Mouse (Mus musculus) heart, postnatal 10 days (tissue): ENCODE results near the gene Gm20547. TPM values are rescaled to one million over a fixed set of nuclear protein-coding genes. Genes with fewer than 3 reads are reported as not detected.
"Not testable (repeated sequence)": the region's sequence is repeated elsewhere in the genome, so short reads cannot be mapped to it uniquely, and the experiment has no call there.

ENCODE experiments used
- DNase-seq, 2 experiments: peaks; one replicate each; pipeline ENCODE4 v3.0.0; 2021
- intact Hi-C: fragments of 180-260 bp; cut with DNase I; formaldehyde crosslinking; loops from one replicate; pipeline ENCODE4 v1.15.1; 2025
- total RNA-seq, 2 experiments: library from RNA; stranded (reverse); gene quantifications; 2 replicates each; pipeline ENCODE4 v1.2.3; 2021

Gene Gm20547
- not detected for total RNA-seq

DNA sequence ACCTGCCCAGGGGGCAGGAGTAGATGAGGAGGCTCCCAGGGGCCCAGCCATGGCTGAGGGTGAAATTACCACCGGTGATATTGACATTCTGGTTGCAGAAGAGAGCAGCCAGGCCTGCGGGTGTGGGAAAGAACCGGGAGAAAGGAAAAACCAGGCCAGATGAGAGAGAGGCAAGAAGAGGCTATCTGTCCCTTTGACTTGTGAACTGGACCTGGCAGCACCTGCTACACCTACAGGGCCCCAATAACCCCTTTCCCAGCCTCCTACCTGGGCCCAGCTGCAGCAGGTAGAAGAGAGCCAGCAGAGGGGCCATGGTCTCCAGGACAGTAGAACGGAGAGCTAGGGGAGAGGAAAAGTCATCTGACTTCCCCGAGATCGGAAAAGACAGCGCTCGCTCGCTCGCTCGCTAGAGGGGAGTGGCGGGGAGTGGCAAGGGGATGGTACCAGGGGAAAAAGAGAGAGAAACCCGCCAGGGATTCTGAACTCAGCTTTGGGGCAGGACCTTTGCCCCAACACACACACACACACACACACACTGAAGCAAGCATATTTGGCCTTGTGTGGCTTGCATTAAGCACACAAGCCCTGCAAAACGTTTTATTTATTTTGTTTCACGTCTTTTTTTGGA, at the start of gene Gm20547:
Gene Gm20547 (minus strand): TSS at position 360 of the 628 bp plus-strand sequence.
- DNase-seq = no peak
- intact Hi-C loops = no loop called here

DNA sequence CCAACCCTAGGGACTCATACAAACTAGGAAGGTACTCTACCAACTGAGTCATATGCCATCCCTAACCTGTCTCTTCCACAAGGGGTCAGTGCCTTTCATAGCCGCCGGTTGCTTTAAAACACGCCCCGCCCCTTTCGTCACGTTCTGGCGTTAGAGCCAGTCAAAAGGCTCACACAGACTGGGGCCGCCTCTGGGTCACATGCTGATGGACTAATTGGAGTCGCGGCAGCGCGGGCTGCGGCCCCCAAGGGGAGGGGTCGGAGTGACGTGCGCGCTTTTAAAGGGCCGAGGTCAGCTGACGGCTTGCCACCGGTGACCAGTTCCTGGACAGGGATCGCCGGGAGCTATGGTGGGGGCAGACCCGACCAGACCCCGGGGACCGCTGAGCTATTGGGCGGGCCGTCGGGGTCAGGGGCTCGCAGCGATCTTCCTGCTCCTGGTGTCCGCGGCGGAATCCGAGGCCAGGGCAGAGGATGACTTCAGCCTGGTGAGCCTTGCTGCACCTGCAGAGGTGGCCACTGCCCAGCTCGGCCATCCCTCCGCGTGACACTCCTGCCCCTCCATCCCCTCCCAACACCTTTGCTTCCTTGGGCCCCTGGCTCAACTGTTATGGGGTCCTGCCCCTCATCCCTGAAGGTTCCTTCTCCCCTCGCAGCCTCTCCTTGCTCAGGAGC, 49.4 kb upstream of the Gm20547 start, which contains the start of gene Neu1:
Gene Neu1 (plus strand): TSS at position 193 of the 674 bp plus-strand sequence.
- DNase-seq = peak; percentile 99
- intact Hi-C loops = loop anchor here (2.0 to 5.0 kb wide), 2 partner anchors 16 to 289 kb away; partner anchors contain the start of gene Fkbpl

DNA sequence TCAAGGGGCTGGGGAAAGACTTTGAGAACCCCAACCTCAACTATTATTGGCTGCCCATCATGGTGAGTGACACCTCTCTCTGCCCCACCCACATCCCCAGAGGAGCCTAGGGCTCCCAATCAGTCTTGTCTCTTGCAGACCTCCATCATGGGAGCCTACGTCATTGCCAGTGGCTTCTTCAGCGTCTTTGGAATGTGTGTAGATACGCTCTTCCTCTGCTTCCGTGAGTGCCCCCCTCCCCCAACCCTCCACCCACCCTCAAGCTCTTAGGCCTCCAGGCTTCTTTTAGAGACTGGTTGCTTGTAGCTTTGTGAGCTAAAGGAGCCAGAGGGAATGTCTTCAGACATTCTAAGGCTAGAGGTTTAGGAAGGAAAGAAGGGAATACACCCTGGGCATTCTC, 47.0 kb upstream of the Gm20547 start:
- intact Hi-C loops = no loop called here
- DNase-seq = no peak

DNA sequence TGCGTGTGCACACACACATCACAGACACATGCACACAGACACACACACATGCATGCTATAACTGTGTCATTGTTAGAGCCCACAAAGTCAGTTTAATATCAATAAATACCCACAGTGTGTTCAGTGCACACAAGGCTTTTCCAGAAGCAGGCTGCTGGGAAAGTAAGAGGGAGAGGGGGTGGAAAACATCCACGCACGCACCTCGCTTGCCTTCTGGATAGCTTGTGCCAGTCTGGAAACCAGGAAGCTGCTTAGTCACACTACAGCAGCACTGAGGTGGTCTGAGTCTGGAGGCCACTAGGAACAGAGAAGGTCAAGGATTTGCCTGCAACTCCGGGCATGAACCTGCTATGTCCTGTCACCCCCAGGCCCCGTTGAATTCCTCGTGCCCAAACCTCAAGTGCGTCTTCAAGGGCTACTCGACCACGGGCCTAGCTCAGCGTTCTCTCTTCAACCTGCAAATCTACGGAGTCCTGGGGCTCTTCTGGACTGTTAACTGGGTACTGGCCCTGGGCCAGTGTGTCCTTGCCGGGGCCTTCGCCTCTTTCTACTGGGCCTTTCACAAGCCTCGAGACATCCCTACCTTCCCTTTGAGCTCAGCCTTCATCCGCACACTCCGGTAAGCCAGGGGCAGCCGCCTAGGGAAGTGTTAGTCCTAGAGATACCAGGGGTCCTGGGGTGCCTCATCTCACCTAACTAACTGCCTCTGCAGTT, 45.6 kb upstream of the Gm20547 start:
- intact Hi-C loops = no loop called here

DNA sequence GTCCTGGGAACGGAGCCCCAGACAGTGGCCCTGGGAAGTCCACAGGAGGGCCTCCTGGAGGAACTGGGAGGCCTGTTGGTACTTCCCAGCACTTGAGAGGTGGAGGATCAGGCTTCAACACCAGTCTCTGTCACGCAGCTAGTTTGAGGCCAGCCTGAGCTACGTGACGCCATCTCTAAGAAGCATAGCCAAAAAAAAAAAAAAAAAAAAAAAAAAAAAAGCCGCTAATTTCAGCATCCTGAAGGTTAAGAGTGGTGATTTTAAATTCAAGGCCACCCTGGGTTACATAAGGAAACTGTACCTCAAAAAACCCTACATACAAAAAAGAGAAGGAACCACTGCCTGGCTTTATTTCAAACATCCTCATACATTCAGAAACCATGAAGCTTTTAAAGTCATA, 42.4 kb upstream of the Gm20547 start:
- intact Hi-C loops = no loop called here

More for the DNA sequence above, 45.6 kb upstream of the Gm20547 start:
- no peak for DNase-seq

DNA sequence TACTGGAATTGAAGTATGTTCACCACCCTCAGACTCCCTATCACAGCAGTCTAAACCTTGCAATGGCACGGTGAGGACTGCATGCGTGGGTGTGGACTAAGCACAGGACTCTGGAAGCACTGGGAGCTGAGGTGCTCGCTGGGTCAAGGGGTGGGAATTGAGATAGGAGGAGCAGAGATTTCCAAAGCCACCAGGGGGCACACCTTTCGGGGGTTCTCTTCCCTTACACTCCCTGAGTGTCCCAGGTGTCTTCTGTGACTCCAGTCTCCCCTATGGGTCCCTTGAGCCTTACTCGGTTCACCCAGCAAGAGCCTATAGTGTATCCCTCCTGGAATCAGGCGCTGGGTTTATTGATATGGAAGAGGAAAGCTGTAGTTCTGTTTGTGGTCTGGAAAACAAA, 41.1 kb upstream of the Gm20547 start:
- no peak for DNase-seq
- intact Hi-C loops = no loop called here

More for the DNA sequence above, 42.4 kb upstream of the Gm20547 start:
- DNase-seq = no peak

DNA sequence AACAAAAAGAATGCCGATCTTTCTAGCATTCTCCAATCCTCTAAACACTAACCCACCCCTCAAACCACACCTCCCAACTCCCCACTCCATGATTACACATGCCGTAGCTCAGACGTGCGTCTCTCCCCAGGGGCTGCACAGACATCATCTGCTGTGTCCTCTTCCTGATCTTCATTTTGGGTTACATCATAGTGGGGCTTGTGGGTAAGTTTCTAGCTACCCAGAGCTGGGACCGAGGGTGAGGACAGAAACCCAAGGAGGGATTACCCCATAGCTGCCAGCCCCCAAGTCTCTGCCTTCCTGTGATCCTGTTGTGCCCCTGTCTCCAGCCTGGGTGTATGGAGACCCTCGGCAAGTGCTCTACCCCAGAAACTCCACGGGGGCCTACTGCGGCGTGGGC, 35.3 kb upstream of the Gm20547 start:
- DNase-seq = no peak
- intact Hi-C loops = no loop called here

DNA sequence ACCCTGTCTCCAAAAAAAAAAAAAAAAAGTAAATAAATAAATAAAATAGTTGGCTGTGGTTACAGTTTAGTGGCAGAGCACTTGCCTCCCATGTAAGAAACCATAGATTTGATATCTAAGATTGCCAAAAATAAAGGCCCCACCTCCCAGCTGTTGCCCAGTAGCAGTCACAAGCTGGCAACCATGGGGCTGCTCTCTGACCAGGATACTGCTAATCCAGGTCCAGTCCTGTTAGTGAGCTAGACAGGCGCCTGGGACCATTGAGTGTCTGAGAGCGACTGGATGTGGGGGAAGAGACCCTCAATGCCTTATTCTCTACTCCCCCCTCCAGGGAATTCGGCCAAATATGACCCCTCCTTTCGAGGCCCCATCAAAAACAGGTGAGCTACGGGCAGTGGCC, 34.5 kb upstream of the Gm20547 start:
- intact Hi-C loops = no loop called here
- no peak for DNase-seq

DNA sequence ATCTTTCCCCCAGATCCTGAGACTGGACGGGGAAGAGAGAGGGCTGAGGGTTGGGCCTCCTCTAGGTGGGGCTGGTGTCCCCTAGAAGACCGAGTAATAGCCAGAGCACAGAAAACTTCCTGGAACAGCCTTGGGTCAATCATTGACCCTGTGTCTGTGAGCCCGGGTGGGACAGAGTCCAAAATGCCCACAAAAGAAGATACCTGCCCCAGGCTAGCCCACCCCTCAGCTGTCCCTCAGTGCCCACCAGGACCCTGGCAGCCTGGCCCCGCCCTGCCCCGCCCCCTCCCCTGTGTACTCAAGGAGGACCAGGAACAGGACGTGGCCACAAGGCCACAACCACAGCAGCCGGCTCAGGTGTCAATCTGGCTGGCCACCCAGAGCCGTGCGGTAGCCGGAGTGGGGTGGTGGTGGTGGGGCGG, 33.6 kb upstream of the Gm20547 start:
- intact Hi-C loops = no loop called here
- peak in 1 of 2 experiments; percentile 29 for DNase-seq

DNA sequence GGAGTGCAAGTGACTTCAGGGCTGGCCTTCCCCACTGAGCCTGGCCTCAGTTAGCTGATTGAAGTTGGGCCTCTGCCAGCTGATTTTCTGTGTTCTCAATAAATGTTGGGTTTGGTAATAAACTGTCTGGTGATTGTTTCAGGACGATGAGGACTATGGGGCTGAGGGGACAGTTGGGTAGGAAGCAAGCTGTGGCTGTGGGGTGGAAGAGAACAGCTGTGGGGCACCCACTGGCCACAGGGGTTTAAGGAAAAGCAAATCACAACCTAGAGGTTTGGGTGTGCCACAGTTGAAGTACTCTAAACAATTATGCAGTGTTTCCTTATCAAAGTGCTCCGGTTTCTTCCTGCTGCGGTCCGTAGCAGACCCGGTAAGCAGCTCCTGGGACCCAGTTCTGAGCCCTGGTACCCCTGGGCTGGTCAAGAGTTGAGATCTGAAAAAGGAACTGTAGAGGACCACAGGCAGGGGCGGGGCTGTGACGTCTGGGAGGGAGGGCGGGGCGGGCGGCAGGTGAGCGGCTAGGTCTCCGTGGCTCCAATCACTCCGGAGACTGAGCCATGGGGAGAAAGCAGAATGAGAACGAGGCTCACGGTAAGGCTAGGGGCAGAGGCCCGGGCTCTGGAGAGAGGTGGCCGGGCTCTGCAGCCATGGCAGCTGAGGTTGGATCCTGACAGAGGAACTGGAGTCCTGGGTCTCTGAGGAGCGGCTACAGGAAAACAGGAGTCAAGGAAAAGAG, 32.3 kb upstream of the Gm20547 start, which contains the start of gene Slc44a4:
Gene Slc44a4 (plus strand): TSS at position 537 of the 736 bp plus-strand sequence.
- intact Hi-C loops = loop anchor here (2.0 to 5.0 kb wide), 3 partner anchors 33 to 68 kb away; partner anchors contain the start of gene Lsm2
- no peak for DNase-seq

DNA sequence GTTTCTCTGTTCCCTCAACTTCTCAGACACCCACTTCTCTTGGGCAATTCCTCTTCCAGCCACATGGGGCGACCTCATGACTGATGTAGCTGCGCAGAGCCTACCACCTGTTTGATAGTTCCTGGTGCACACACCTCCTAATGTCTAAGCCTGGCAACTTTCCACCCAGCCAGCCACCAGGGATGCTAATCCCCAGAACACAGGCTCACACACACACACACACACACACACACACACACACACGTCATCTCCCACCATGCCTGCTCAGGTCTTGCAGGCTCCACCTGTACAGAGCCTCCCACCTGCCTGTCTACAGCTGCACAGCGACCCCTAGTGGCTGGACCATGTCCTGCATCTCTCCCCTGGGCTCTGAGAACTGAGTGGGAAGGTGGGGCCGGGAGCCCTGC, 30.1 kb upstream of the Gm20547 start:
- DNase-seq = peak; percentile 65 to 85
- intact Hi-C loops = loop anchor here (2.0 to 5.0 kb wide), 3 partner anchors 35 to 70 kb away; partner anchors contain the start of gene Lsm2

DNA sequence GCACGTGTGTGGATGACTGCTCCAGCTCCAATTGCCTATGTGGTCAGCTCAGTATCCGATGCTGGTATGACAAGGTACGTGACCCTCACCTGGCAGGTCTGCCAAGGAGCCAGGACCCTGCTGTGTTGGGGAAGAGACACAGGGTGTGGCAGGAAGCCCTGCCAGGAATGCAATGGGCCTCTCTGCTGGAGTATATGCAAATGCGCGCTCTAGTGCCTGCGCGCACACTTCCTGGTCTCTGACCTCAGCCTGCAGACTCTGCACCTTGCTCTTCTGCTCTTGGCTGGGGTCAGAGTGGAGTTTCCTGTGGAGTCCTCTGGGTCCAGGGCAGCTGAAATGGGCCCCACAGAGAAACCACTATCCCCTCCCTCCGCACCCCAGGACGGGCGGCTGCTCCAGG, 29.1 kb upstream of the Gm20547 start:
- intact Hi-C loops = loop anchor here (5.0 kb wide), 2 partner anchors 36 to 71 kb away; partner anchors contain the start of gene Lsm2
- DNase-seq = no peak

DNA sequence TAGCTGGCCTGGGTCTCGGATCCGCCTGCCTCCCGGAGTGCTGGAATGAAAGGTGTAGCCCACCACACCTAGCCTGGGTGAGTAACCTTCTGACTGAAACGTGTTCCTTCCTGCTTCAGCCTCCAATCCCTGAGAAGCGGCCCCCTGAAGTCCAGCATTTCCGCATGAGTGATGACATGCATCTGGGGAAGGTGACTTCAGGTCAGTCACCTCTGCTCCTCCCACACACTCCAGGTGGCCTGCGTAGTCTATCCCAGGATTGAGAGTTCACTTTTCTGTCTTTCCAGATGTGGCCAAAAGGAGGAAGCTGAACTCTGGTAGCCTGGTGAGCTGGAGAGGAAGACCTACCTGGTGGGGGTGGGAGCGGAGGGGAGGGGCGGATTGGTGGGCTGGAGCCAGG, 21.1 kb upstream of the Gm20547 start:
- DNase-seq = no peak
- intact Hi-C loops = no loop called here

DNA sequence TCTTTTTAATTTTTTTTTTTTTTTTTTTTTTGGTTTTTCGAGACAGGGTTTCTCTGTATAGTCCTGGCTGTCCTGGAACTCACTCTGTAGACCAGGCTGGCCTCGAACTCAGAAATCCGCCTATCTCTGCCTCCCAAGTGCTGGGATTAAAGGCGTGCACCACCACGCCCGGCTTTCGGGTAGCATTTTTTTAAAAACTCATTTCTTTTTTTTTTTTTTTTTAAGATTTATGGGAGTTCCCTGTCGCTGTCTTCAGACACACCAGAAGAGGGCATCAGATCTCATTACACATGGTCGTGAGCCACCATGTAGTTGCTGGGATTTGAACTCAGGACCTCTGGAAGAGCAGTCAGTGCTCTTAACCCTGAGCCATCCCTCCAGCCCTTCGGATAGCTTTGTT, 20.1 kb upstream of the Gm20547 start:
- DNase-seq, intact Hi-C loops: not testable (repeated sequence)

DNA sequence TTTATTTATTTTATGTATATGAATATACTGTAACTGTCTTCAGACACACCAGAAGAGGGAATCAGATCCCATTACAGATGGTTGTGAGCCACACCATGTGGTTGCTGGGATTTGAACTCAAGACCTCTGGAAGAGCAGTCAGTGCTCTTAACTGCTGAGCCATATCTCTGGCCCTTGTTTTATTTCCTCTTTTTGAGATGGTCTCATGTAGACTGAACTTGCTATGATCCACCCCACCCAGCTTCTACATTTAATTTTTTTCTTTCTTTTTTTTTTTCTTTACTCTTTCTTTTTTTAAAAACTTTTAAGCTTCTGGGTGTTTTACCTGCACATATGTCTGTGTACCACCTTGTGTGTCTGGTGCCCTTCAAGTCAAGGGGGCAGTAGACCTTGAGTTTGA, 19.0 kb upstream of the Gm20547 start:
- intact Hi-C loops, DNase-seq: not testable (repeated sequence)

DNA sequence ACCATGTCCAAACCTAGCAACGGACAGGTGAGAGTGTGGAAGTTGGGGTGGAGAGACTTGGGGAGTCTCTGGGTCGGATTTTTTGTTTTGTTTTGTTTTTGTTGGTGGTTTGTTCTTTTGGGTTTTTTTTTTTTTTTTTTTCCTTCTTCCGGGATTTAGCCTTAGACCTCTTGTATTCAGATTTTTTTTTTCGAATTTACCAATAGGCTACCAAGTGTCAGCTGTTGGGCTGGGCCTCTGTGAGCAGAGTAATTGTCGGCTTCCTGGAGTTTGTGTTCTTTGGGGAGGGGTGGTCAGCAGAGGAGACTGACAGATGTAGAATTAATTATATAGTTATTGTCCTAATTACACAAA, 18.0 kb upstream of the Gm20547 start:
- intact Hi-C loops = no loop called here
- DNase-seq = peak in 1 of 2 experiments; percentile 41

DNA sequence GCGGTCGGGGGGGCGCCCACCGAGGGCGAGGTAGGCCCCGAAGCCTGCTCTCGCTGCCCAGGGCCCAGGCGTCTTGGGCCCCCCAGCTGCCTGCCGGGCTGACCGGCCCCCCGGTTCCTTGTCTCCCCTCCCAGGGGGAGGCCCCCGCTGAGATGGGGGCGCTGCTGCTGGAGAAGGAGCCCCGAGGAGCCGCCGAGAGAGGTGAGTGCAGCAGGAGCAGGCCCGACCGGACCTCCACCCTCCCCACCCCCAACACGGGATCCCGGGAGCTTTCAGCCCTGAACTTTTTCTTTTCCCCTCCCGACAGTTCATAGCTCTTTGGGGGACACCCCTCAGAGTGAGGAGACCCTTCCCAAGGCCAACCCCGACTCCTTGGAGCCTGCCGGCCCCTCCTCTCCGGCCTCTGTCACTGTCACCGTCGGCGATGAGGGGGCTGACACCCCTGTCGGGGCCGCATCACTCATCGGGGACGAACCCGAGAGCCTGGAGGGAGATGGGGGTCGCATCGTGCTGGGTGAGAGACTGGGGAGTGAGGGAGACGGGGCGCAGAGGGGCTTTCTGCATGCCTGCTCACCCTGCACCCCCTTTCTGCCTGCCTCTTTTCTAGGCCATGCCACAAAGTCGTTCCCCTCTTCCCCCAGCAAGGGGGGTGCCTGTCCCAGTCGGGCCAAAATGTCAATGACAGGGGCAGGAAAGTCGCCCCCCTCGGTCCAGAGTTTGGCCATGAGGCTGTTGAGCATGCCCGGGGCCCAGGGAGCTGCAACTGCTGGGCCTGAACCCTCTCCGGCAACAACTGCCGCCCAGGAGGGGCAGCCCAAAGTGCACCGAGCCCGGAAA, 17.4 kb upstream of the Gm20547 start:
- DNase-seq = peak; percentile 62 to 72
- intact Hi-C loops = no loop called here

DNA sequence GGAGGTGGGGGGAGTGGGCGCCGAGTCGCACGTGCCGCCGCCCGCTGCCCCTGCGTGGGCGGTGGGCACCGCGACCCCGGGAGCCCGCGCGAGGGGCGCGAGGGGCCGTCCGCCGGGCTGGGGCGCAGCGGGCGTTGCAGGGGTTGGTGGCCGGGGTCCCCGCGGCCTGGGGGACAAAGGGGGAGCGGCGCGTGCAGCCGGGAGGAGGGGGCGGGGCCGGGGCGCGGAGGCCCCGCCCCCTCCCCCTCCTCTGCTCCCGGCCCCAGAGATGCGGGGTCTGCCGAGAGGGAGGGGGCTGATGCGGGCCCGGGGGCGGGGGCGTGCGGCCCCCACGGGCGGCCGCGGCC, 16.8 kb upstream of the Gm20547 start:
- DNase-seq = peak in 1 of 2 experiments; percentile 24
- intact Hi-C loops = no loop called here

DNA sequence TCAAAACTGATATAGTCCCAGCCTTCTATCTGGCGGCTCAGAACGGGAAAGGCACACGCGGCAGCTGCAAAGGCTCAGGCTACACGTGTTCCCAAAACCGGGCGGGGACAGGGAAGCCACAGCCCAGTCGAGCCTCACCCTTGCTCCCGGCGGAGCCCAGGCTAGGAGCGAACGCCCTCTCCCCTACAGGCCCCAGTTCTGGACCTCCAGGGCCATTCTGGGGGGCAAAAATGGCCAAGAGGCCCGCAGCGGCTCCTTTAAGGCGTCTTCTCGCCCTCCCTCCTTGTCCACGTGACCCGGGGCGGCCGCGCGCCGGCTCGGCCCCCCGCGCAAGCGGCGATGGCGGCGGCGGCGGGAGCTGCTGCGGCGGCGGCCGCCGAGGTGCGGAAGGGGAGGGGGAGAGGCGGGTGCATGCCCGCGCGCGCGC, 16.3 kb upstream of the Gm20547 start, which contains the start of the genes C2 and Ehmt2:
Gene C2 (minus strand): TSS at position 106 of the 427 bp plus-strand sequence.
Gene Ehmt2 (plus strand): TSS at position 310 of the 427 bp plus-strand sequence.
- intact Hi-C loops = no loop called here
- peak; percentile 85 for DNase-seq
